Mouse (Mus musculus) stomach, embryonic 15.5 days (tissue): ENCODE measurements around the gene Capzb. TPM values are rescaled to one million over a fixed set of nuclear protein-coding genes. Genes with fewer than 3 reads are reported as not detected.

Experiments used
- ATAC-seq: fragments of 200-750 bp; cut with Nextera tagmentation; 2 replicates; pipeline ENCODE4 v1.8.0; 2017; ENCODE audit warnings: low read depth, moderate number of reproducible peaks, moderate TSS enrichment; ENCODE audit not compliant: insufficient read depth, low FRiP score
- H3K27ac ChIP-seq: fragments of 300-500 bp; sonication (generic); 2 replicates; pipeline ENCODE4 v1.5.1; 2015; ENCODE audit warnings: mild to moderate bottlenecking, inconsistent platforms
- H3K27me3 ChIP-seq: fragments of 300-500 bp; sonication (generic); replicated peaks from 2 replicates; pipeline ENCODE4 v1.6.1; 2015; ENCODE audit warnings: inconsistent platforms
- H3K36me3 ChIP-seq: fragments of 300-500 bp; sonication (generic); 2 replicates; pipeline ENCODE4 v1.6.1; 2015; ENCODE audit warnings: inconsistent platforms
- H3K4me1 ChIP-seq: fragments of 300-500 bp; sonication (generic); 2 replicates; pipeline ENCODE4 v1.6.1; 2015; ENCODE audit warnings: inconsistent platforms
- H3K4me2 ChIP-seq: fragments of 300-500 bp; sonication (generic); 2 replicates; pipeline ENCODE4 v1.6.1; 2015; ENCODE audit warnings: mild to moderate bottlenecking, inconsistent platforms
- H3K4me3 ChIP-seq: fragments of 300-500 bp; sonication (generic); replicated peaks from 2 replicates; pipeline ENCODE4 v1.5.1; 2015; ENCODE audit warnings: inconsistent platforms
- H3K9ac ChIP-seq: fragments of 300-500 bp; sonication (generic); 2 replicates; pipeline ENCODE4 v1.6.1; 2015; ENCODE audit warnings: inconsistent platforms
- H3K9me3 ChIP-seq: fragments of 300-500 bp; sonication (generic); 2 replicates; pipeline ENCODE4 v1.6.1; 2016; ENCODE audit warnings: inconsistent platforms
- WGBS: fragments of 180-500 bp; shearing (Covaris S2); methylation state at CpG from one replicate; pipeline ENCODE4 v1.1.7; 2015; 5-methylcytosine and 5-hydroxymethylcytosine counted together
- polyA plus RNA-seq: library from polyadenylated mRNA; unstranded; fragments of >200 nt; fragmentation: Nextera tagmentation; extraction: Ambion mirVana; gene quantifications from 2 replicates; pipeline ENCODE4 v1.2.1, GENCODE M21; 2015

Gene Capzb
- polyA plus RNA-seq, 1 experiment from 2014 or later = 375 TPM

DNA sequence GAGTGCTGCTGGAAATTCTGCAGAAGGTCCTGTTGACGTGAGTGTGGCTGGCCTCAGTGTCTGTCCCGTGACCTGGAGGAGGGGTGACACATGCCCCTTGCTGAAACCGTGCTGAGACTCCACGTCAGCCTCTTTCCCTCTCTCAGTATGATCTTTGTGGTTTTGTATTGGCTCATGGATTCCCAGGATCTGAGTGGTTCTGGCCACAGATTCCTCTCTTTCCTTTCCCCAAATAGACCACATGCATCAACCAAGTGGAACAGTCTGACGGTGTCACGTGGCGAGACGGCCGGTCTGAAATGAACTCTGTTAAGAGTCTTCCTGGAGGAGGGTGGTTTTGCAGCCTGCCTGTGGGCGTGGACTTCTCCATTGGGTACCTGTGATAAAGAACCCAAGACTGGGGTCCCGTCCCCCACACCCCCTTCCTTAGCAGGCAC is 21.3 kb downstream of the Capzb start:
- Histone ChIP-seq H3K36me3 (no peaks in the 10 kb centered on the region), H3K27me3 (no peaks in the 10 kb centered on the region), H3K4me3 (no peak overlapping the region), H3K9me3 (no peaks in the 10 kb centered on the region), H3K27ac (no peak overlapping the region), H3K9ac (no peak overlapping the region), H3K4me1 (peaks cover 48% of the 10 kb centered on the region), H3K4me2 (no peak overlapping the region)
- WGBS = 55% methylated on average over 11 of the region's 11 CpGs
- ATAC-seq = no peak

DNA sequence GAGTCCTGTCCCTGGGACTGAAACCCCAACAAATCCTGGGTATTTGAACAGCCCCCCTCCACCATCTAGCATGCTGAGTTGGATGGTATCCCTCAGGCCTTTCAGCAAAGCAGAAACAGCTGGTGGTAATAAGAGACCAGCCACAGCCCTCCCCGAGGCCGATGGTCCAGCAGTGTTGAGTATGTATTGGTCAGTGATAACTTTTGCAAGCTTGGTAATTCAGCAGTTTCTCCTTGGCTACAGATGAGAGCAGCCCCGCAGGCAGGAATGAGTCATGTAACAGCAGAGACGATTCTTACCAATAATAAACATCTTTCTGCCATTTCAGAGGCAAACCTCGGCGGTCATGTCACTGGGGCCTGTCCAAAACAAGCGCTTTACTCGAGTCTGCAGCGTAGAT is 23.9 kb downstream of the Capzb start:
- Histone ChIP-seq H3K27ac (0 out of 2 replicates have a peak overlapping the region, but pooled peaks have one; percentile 7), H3K4me2 (no peak overlapping the region), H3K36me3 (no peaks in the 10 kb centered on the region), H3K4me1 (peaks cover 37% of the 10 kb centered on the region), H3K9ac (no peak overlapping the region), H3K9me3 (no peaks in the 10 kb centered on the region), H3K27me3 (no peaks in the 10 kb centered on the region), H3K4me3 (no peak overlapping the region)
- 64% methylated on average over 9 of the region's 9 CpGs for WGBS
- ATAC-seq = no peak

DNA sequence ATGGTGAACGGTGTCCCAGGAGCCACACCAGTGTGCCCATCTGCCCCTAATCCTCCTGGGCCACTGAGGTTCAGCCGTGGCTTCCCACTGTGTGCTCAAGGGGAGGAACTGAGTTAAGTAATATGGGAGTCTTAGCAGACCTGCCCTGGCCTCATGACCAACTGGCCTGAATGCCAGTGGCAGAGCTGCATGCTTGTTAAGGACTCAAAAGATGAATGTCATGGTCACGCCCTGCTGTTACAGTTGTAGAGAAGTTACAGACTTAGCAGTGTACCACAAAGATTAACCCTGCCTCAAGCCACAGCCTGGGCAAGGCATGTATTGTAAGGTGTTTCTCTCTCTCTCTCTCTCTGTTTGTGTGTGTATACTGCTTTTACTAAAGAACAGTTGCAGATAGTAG is 25.8 kb downstream of the Capzb start:
- Histone ChIP-seq H3K36me3 (no peaks in the 10 kb centered on the region), H3K4me2 (no peak overlapping the region), H3K4me3 (no peak overlapping the region), H3K9ac (no peak overlapping the region), H3K4me1 (peaks cover 25% of the 10 kb centered on the region), H3K27ac (no peak overlapping the region), H3K9me3 (no peaks in the 10 kb centered on the region), H3K27me3 (no peaks in the 10 kb centered on the region)
- ATAC-seq = no peak
- 85% methylated on average over 3 of the region's 3 CpGs for WGBS

DNA sequence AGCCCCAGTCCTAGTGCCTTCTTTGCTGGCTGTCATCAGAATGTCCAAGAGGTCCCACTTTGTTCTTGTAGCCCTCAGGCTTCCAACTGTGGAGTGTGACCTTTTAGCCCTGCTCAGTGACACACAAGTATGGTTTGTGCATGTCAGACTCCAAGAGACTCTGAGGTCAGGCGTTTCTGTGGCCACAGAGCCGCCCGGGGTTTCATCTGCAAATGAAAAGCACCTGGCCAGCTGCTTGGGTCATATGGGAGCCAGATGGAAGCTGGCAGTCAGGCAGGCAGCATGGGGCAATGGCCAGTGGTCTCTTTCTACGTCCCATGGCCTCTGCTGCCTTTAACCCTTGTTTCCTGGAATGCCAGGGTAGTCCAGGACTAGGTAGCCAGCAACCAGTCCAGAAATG is 27.0 kb downstream of the Capzb start:
- H3K27me3 ChIP-seq = no peaks in the 10 kb centered on the region
- H3K9me3 ChIP-seq = no peaks in the 10 kb centered on the region
- H3K9ac ChIP-seq = no peak overlapping the region
- no peak overlapping the region for H3K4me2 ChIP-seq
- ATAC-seq = no peak
- H3K27ac ChIP-seq = no peak overlapping the region
- H3K36me3 ChIP-seq = no peaks in the 10 kb centered on the region
- no peak overlapping the region for H3K4me3 ChIP-seq
- H3K4me1 ChIP-seq = 0 out of 2 replicates have a peak, but pooled peaks cover 15% of the 10 kb centered on the region
- 91% methylated on average over 4 of the region's 4 CpGs for WGBS

DNA sequence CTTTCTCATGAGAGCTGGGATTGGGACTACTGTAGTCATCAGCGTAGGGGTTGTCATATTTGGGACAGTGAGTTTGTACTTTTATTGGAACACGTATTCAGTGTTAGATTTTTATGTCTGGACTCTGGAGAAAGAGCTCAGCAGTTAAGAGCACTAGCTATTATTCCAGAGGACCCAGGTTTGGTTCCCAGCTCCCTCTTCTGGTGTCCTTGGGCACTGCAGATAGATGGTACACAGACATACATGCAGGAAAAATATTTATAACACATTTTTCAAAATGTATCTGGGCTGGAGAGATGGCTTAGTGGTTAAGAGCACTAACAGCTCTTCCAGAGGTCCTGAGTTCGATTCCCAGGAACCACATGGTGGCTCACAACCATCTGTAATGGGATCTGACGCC is 28.3 kb downstream of the Capzb start:
- Histone ChIP-seq H3K4me1 (0 out of 2 replicates have a peak, but pooled peaks cover 12% of the 10 kb centered on the region), H3K4me2 (no peak overlapping the region), H3K9me3 (no peaks in the 10 kb centered on the region), H3K9ac (no peak overlapping the region), H3K27ac (no peak overlapping the region), H3K4me3 (no peak overlapping the region), H3K27me3 (no peaks in the 10 kb centered on the region), H3K36me3 (peaks cover 2% of the 10 kb centered on the region; the same call in 1 of the 2 replicates)
- no peak for ATAC-seq
- WGBS = 92% methylated on average over 4 of the region's 4 CpGs

DNA sequence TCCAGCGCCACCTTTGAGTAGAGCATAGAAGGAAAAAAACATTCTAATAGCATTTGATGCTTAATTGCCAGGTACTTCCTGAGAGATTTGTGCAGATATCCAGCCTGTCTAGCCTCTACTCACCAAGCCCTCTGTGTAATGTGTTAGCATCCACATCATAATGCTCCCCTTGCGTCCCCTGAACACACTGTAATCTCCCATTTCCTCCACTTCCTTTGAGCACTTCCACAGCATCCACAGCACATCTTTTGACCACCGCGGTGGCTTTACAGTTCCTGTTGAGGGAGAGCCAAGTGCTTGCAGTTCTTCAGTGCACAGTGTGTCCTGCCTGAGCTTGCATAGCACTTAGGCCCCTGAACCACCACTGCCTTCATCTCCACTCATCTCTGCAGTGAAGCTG is 29.1 kb downstream of the Capzb start:
- Histone ChIP-seq H3K36me3 (peaks cover 3% of the 10 kb centered on the region; the same call in 1 of the 2 replicates), H3K27me3 (no peaks in the 10 kb centered on the region), H3K9ac (no peak overlapping the region), H3K4me2 (no peak overlapping the region), H3K27ac (no peak overlapping the region), H3K9me3 (no peaks in the 10 kb centered on the region), H3K4me1 (peaks cover 16% of the 10 kb centered on the region), H3K4me3 (no peak overlapping the region)
- no peak for ATAC-seq
- 81% methylated on average over 4 of the region's 4 CpGs for WGBS

DNA sequence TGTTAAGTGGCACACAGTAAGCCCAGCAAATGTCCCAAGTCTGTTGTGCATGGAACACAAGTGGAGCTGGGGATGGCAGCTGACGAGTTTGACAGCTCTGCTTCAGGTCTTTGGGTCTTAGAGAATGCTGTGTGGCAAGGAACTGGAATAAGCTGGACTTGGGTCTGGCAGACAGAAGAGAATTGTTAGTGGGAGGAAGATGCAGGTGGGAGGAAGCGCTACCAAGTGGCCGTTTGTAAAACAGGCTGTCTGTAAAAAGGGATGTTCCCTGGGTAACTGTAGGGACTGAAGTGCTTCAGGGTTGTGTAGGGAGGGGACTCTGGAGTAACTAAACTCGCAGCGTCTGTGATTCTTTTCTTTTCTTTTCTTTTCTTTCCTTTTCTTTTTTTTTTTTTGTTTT is 32.4 kb downstream of the Capzb start:
- Histone ChIP-seq H3K36me3 (peaks cover 3% of the 10 kb centered on the region; the same call in 1 of the 2 replicates), H3K4me1 (peaks cover 35% of the 10 kb centered on the region), H3K9me3 (no peaks in the 10 kb centered on the region), H3K27me3 (no peaks in the 10 kb centered on the region), H3K4me3 (no peak overlapping the region), H3K9ac (no peak overlapping the region), H3K4me2 (no peak overlapping the region), H3K27ac (no peak overlapping the region)
- WGBS = 69% methylated on average over 5 of the region's 5 CpGs
- ATAC-seq = no peak

DNA sequence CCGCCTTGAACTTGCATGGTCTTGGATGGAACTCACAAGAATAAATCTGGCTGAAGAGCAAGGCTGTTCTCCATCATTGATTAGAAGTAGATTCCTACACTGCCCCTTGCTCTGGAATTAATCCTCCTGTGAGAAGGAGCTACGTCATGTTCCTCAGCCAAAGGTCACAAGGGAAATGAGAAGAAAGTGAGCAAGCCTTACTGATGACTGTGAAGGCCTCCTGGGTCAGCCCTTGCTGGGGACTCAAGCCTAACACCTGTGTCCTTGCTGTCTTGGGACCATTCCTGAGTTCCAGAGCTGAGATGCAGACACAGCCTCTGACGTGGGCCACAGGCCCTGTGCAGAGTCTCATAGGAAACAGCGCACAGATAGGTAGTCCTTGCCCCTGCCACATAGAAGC is 33.2 kb downstream of the Capzb start:
- no peak for ATAC-seq

DNA sequence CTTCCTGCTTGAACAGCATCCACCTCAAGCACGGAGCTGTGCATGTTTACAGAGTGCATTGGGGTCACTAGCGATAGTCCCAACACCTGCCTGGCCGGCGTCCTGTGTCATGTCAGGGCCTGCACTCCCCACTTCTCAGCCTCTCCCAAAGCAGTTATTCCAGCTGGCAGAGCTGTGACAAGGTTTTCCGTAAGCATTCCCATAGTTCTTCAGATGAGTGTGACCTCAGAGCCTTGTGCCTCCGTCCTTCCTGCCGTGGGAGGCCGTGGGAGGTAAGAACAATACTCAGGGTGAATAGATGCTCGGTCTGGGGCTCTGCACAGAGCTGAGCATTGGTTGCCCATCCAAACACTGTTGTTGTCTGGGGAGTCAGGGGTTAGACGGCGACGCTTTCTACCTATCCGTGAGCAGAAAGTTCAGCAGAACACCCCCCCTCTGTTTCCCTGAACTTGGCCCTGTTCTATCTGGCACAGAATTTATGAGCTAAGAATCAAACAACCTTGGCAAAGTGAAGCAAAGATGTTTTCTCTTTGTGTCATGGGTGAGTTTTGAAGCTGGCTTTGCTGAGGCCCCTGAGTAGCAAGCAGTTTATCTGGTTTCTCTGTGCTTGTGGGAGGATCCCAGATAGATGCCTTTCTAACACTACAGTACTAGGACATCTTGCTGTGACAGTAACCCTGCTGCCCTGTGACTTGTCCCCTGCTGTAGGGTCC is 34.0 kb downstream of the Capzb start:
- no peak overlapping the region for H3K4me3 ChIP-seq
- no peaks in the 10 kb centered on the region for H3K9me3 ChIP-seq
- peaks cover 3% of the 10 kb centered on the region; the same call in 1 of the 2 replicates for H3K36me3 ChIP-seq
- no peak overlapping the region for H3K4me2 ChIP-seq
- peaks cover 51% of the 10 kb centered on the region for H3K4me1 ChIP-seq
- H3K27ac ChIP-seq = 0 out of 2 replicates have a peak overlapping the region, but pooled peaks have one; percentile 22
- H3K9ac ChIP-seq = no peak overlapping the region
- no peak for ATAC-seq
- WGBS = 70% methylated on average over 13 of the region's 13 CpGs
- H3K27me3 ChIP-seq = no peaks in the 10 kb centered on the region

More for the DNA sequence above, 33.2 kb downstream of the Capzb start:
- Histone ChIP-seq H3K9ac (no peak overlapping the region), H3K4me1 (peaks cover 44% of the 10 kb centered on the region), H3K9me3 (no peaks in the 10 kb centered on the region), H3K27me3 (no peaks in the 10 kb centered on the region), H3K4me3 (no peak overlapping the region), H3K36me3 (peaks cover 3% of the 10 kb centered on the region; the same call in 1 of the 2 replicates), H3K27ac (0 out of 2 replicates have a peak overlapping the region, but pooled peaks have one; percentile 22), H3K4me2 (no peak overlapping the region)
- WGBS = 84% methylated on average over 4 of the region's 4 CpGs

DNA sequence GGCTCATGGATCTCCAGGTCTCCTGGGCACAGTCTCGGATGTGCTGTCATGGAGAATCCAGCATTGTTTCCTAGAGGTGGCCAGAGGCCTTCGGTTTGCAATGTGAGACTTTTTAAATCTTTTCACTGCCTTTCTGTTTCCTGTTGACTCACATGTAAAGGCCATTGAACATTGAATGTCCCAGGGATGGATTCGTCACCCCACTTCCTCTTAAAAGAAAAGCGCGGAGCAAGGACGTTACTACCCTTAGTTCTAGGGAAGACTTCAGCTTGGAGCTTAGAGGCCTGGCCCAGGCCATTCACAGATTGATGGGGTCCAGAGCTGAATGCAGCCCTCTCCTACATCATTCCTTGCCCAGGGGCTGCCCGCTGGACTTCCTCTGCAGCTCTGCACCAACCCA is 35.2 kb downstream of the Capzb start:
- no peaks in the 10 kb centered on the region for H3K27me3 ChIP-seq
- no peak overlapping the region for H3K4me3 ChIP-seq
- peaks cover 62% of the 10 kb centered on the region for H3K4me1 ChIP-seq
- no peaks in the 10 kb centered on the region for H3K9me3 ChIP-seq
- no peak for ATAC-seq
- H3K4me2 ChIP-seq = no peak overlapping the region
- peak overlapping the region; percentile 37; the same call in 1 of the 2 replicates for H3K27ac ChIP-seq
- WGBS = 74% methylated on average over 7 of the region's 7 CpGs
- peaks cover 3% of the 10 kb centered on the region; the same call in 1 of the 2 replicates for H3K36me3 ChIP-seq
- no peak overlapping the region for H3K9ac ChIP-seq

DNA sequence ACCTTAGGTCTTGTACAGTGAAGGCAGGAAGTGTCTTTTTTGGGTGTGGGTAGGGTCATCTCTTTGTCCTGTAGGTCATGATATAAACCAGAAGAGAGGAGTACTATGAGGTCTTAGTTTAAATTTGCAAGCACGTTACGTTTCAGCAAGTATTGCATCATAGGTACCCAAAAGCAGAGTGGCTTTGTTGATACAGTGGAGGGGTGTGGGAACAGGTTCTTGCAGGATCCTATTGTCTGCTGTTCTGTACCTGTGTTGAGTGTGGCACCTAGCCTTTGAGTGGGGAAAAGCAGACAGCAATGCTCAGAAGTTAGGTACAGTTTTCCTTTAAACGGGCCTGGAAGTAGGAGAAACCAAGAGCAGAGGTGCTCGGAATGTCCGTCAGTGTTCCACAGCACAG is 36.6 kb downstream of the Capzb start:
- peaks cover 3% of the 10 kb centered on the region; the same call in 1 of the 2 replicates for H3K36me3 ChIP-seq
- H3K9ac ChIP-seq = no peak overlapping the region
- no peaks in the 10 kb centered on the region for H3K27me3 ChIP-seq
- no peak overlapping the region; the same call in 1 of the 2 replicates for H3K27ac ChIP-seq
- peaks cover 64% of the 10 kb centered on the region for H3K4me1 ChIP-seq
- H3K4me2 ChIP-seq = no peak overlapping the region
- WGBS = 74% methylated on average over 5 of the region's 5 CpGs
- H3K9me3 ChIP-seq = no peaks in the 10 kb centered on the region
- no peak overlapping the region for H3K4me3 ChIP-seq
- ATAC-seq = no peak

DNA sequence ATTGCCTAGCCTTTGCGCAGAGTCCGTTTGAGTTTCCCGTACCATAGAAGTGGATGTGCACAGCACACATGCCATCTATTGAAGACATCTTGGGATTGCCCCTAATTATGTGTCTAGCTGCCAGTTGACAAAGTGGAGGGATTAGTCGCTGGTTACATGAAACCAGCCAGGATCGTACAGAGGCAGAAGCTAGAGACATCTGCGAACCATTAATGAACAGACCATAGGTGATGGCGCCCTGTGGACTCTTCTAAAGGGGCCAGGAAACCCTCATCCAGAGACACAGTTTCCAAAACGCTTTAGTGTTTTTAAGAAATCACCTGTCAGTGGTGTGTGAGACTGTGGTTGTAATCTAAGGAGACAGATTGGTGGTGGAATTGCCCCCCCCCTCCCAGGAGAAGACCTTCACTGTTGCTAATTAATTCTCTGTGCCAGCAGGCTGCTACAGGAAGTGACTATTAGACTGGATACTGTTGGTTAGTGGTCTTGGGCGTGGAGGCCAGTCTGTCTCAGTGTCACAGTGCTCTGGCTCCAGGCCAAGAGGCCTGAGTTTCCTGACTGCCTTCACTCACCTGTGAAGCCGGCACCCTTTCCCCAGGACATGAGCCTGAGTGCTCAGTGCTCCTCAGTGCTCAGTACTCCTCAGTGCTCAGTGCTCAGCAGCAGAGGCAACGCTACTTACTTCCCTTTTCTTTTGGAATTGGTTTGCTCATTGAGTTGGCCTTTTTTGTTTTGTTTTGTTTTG is 37.8 kb downstream of the Capzb start:
- H3K9ac ChIP-seq = no peak overlapping the region
- ATAC-seq = peak; percentile 39; the same call in 1 of the 2 replicates
- H3K27ac ChIP-seq = peak overlapping the region; percentile 28; the same call in 1 of the 2 replicates
- H3K9me3 ChIP-seq = no peaks in the 10 kb centered on the region
- H3K27me3 ChIP-seq = no peaks in the 10 kb centered on the region
- no peak overlapping the region for H3K4me3 ChIP-seq
- H3K4me2 ChIP-seq = no peak overlapping the region
- WGBS = 53% methylated on average over 11 of the region's 11 CpGs
- H3K36me3 ChIP-seq = peaks cover 3% of the 10 kb centered on the region; the same call in 1 of the 2 replicates
- H3K4me1 ChIP-seq = peaks cover 64% of the 10 kb centered on the region
